Mouse (Mus musculus) heart, adult 2 months (tissue): ENCODE measurements around the gene Tmco5. TPM values are rescaled to one million over a fixed set of nuclear protein-coding genes. Genes with fewer than 3 reads are reported as not detected.
"Not testable (repeated sequence)": the region's sequence is repeated elsewhere in the genome, so short reads cannot be mapped to it uniquely, and the experiment has no call there.

ENCODE experiments used
- DNase-seq, 2 experiments: peaks; one replicate each; pipeline ENCODE4 v3.0.0; 2021
- H3K27ac ChIP-seq: fragments of 200-600 bp; 2 replicates; pipeline ENCODE4 v1.8.1; 2022
- H3K27me3 ChIP-seq: fragments of 200-500 bp; 2 replicates; pipeline ENCODE4 v1.6.1; 2012; ENCODE audit warnings: mild to moderate bottlenecking, low read length, inconsistent platforms, mixed read lengths; ENCODE audit not compliant: control insufficient read depth, insufficient read depth
- H3K36me3 ChIP-seq: fragments of 200-500 bp; 2 replicates; pipeline ENCODE4 v1.6.1; 2012; ENCODE audit warnings: low read length, inconsistent platforms; ENCODE audit not compliant: control insufficient read depth, insufficient read depth
- H3K4me1 ChIP-seq: fragments of 200-500 bp; 2 replicates; pipeline ENCODE4 v1.6.1; 2011; ENCODE audit warnings: low read length; ENCODE audit not compliant: control insufficient read depth, insufficient read depth
- H3K4me3 ChIP-seq: fragments of 200-600 bp; 2 replicates; pipeline ENCODE4 v1.8.1; 2022
- H3K79me2 ChIP-seq: fragments of 200-500 bp; replicated peaks from 2 replicates; pipeline ENCODE4 v1.6.1; 2012; ENCODE audit warnings: mild to moderate bottlenecking, inconsistent platforms, low read length, moderate library complexity, mixed read lengths; ENCODE audit not compliant: control insufficient read depth, insufficient read depth
- H3K9ac ChIP-seq: fragments of 200-500 bp; 2 replicates; pipeline ENCODE4 v1.6.1; 2012; ENCODE audit warnings: low read depth, mild to moderate bottlenecking, control low read depth, inconsistent platforms, low read length, mixed read lengths
- CTCF ChIP-seq: fragments of 200-600 bp; IDR thresholded peaks from 2 replicates; pipeline ENCODE4 v1.8.1; 2022; ENCODE audit warnings: antibody characterized with exemption, mild to moderate bottlenecking, moderate library complexity
- EP300 ChIP-seq: fragments of 200-500 bp; IDR thresholded peaks from 2 replicates; pipeline ENCODE4 v1.6.1; 2011; ENCODE audit warnings: low read depth, low read length, control low read depth; ENCODE audit not compliant: insufficient read depth
- POLR2A ChIP-seq: fragments of 200-500 bp; IDR thresholded peaks from 2 replicates; pipeline ENCODE4 v1.6.1; 2011; ENCODE audit warnings: mild to moderate bottlenecking, low read depth, low read length, control low read depth; ENCODE audit not compliant: insufficient read depth
- WGBS: fragments of 180-500 bp; shearing (Covaris S2); methylation state at CpG from one replicate; pipeline ENCODE4 v1.1.7; 2018; 5-methylcytosine and 5-hydroxymethylcytosine counted together
- intact Hi-C: fragments of 180-260 bp; cut with DNase I; formaldehyde crosslinking; loops from one replicate; pipeline ENCODE4 v1.15.1; 2025
- polyA plus RNA-seq: library from polyadenylated mRNA; depleted of rRNA; stranded (reverse); fragments of >200 nt; gene quantifications from 2 replicates; pipeline ENCODE4 v1.2.3, GENCODE M21; 2012; rRNA removed
- total RNA-seq, 2 experiments: library from RNA; stranded (reverse); gene quantifications; 2 replicates each; pipeline ENCODE4 v1.2.3; 2021

Tmco5 gene
- total and polyA plus RNA-seq, 3 experiments, result not detected

GRCm38 (mm10) chr2:116932218-116932617 is 53.7 kb downstream of the Tmco5 start:
- peaks cover 3% of the 10 kb centered on the region for H3K4me1 ChIP-seq
- TF ChIP-seq CTCF (no peak), POLR2A (no peak), EP300 (no peak)
- no peaks in the 10 kb centered on the region for H3K27me3 ChIP-seq
- H3K27ac ChIP-seq, result no peak overlapping the region
- intact Hi-C loops, result no loop called here
- H3K79me2 ChIP-seq, result no peaks in the 10 kb centered on the region
- WGBS, result 52% methylated on average over 7 of the region's 7 CpGs
- DNase-seq, result peak in 1 of 2 experiments; percentile 41
- H3K4me3 ChIP-seq, result no peak overlapping the region
- H3K36me3 ChIP-seq, result no peaks in the 10 kb centered on the region
- H3K9ac ChIP-seq, result no peak overlapping the region

GRCm38 (mm10) chr2:116934236-116934635 is 55.7 kb downstream of the Tmco5 start:
- H3K27me3 ChIP-seq, intact Hi-C loops, H3K79me2 ChIP-seq, DNase-seq, H3K27ac ChIP-seq, H3K4me3 ChIP-seq, H3K4me1 ChIP-seq, H3K36me3 ChIP-seq, H3K9ac ChIP-seq: not testable (repeated sequence)
- 89% methylated on average over 1 of the region's 1 CpGs for WGBS

- no peak overlapping the region for H3K9ac ChIP-seq
- no peak for DNase-seq
- H3K36me3 ChIP-seq, result no peaks in the 10 kb centered on the region
- H3K79me2 ChIP-seq, result no peaks in the 10 kb centered on the region
- H3K27ac ChIP-seq, result no peak overlapping the region
- H3K4me1 ChIP-seq, result peaks cover 3% of the 10 kb centered on the region
- no peak overlapping the region for H3K4me3 ChIP-seq
- intact Hi-C loops, result no loop called here
- TF ChIP-seq CTCF (no peak), EP300 (no peak), POLR2A (no peak)
- H3K27me3 ChIP-seq, result no peaks in the 10 kb centered on the region
These were observed 56.3 kb downstream of the Tmco5 start for GRCm38 (mm10) chr2:116934776-116935175.

GRCm38 (mm10) chr2:116936371-116936770 is 57.9 kb downstream of the Tmco5 start:
- TF ChIP-seq CTCF, result no peak
- TF ChIP-seq POLR2A, result no peak
- TF ChIP-seq EP300, result no peak
- no peaks in the 10 kb centered on the region for H3K36me3 ChIP-seq
- H3K4me3 ChIP-seq, result no peak overlapping the region
- H3K4me1 ChIP-seq, result peaks cover 3% of the 10 kb centered on the region
- WGBS, result 71% methylated on average over 2 of the region's 2 CpGs
- no peaks in the 10 kb centered on the region for H3K79me2 ChIP-seq
- H3K27ac ChIP-seq, result no peak overlapping the region
- DNase-seq, result no peak
- no peak overlapping the region for H3K9ac ChIP-seq
- intact Hi-C loops, result no loop called here
- H3K27me3 ChIP-seq, result no peaks in the 10 kb centered on the region

GRCm38 (mm10) chr2:116937166-116937565 is 58.7 kb downstream of the Tmco5 start:
- H3K9ac ChIP-seq, result no peak overlapping the region
- H3K27ac ChIP-seq, result no peak overlapping the region
- no peak for DNase-seq
- no peaks in the 10 kb centered on the region for H3K27me3 ChIP-seq
- TF ChIP-seq EP300 (no peak), POLR2A (no peak), CTCF (no peak)
- peaks cover 4% of the 10 kb centered on the region for H3K4me1 ChIP-seq
- H3K4me3 ChIP-seq, result no peak overlapping the region
- intact Hi-C loops, result no loop called here
- 100% methylated on average over 1 of the region's 1 CpGs for WGBS
- H3K79me2 ChIP-seq, result no peaks in the 10 kb centered on the region
- no peaks in the 10 kb centered on the region for H3K36me3 ChIP-seq

GRCm38 (mm10) chr2:116941816-116942215 is 63.3 kb downstream of the Tmco5 start:
- Histone ChIP-seq H3K4me3 (no peak overlapping the region), H3K27me3 (no peaks in the 10 kb centered on the region), H3K79me2 (no peaks in the 10 kb centered on the region), H3K9ac (no peak overlapping the region), H3K27ac (no peak overlapping the region), H3K36me3 (no peaks in the 10 kb centered on the region), H3K4me1 (peaks cover 4% of the 10 kb centered on the region)
- intact Hi-C loops, result no loop called here
- no peak for DNase-seq
- WGBS, result 91% methylated on average over 3 of the region's 3 CpGs
- TF ChIP-seq EP300 (no peak), CTCF (no peak), POLR2A (no peak)

Other genes starting within 250 kb of the Tmco5 start
- 10 to 100 TPM; 14.0 to 15.6 TPM for gene Spred1, start 242.7 kb downstream of the Tmco5 start, total RNA-seq
- 3.7 and 7.5 TPM in 2 replicates for gene Spred1, start 242.7 kb downstream of the Tmco5 start, polyA plus RNA-seq